Mouse (Mus musculus): ENCODE results near the gene Rpgrip1l.

DNA sequence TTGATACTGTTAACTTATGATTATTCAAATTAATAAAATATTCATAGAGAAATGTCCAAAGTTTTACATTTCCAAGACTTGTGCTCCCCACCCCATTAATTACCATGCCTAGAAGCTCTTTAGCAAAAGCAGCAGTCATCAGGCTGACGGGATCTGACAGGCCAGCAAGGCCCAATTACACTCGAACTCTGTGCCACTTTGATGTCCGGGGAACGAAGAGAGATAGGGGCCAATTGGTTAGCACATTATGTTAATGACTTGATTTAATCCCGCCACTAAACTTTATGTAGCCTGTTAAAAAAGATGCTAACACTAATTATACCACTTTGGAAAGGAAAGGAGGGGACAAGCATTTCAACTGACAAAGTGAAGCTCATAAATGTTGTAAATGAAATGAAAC is 71.7 kb downstream of the Rpgrip1l start:
- TF ChIP-seq EP300 (IDR thresholded peaks at IDR 0.05) (no peak), CTCF (IDR thresholded peaks at IDR 0.05) (no peak)

Data from lung, postnatal 0 days (tissue).